Mouse (Mus musculus): ENCODE measurements at regions not wholly inside any gene's neighbourhood (a gene's known extent, or its start where the extent isn't known, plus 50 kb on each side); places are given as distances from the start of the nearest gene placed in this dataset.

- no peak for DNase-seq
Measured at GRCm38 (mm10) chr11:111865143-111865542, 799.2 kb downstream of the Kcnj2 start.

GRCm38 (mm10) chr11:111875406-111875805 is 809.4 kb downstream of the Kcnj2 start:
- DNase-seq, result no peak

- DNase-seq, result no peak
Measured at GRCm38 (mm10) chr11:111880146-111880545, 814.2 kb downstream of the Kcnj2 start.

- no peak for DNase-seq
Measured at GRCm38 (mm10) chr11:111890026-111890425, 824.1 kb downstream of the Kcnj2 start.

- no peak for DNase-seq
Measured at GRCm38 (mm10) chr11:111893861-111894260, 827.9 kb downstream of the Kcnj2 start.

GRCm38 (mm10) chr11:111895221-111896200 is 829.5 kb downstream of the Kcnj2 start:
- DNase-seq, result no peak

- DNase-seq, result no peak
Measured at GRCm38 (mm10) chr11:111897001-111897400, 831.0 kb downstream of the Kcnj2 start.

- no peak for DNase-seq
Measured at GRCm38 (mm10) chr11:111904086-111904485, 838.1 kb downstream of the Kcnj2 start.

- no peak for DNase-seq
Measured at GRCm38 (mm10) chr11:111913891-111914290, 847.9 kb downstream of the Kcnj2 start.

- no peak for DNase-seq
Measured at GRCm38 (mm10) chr11:111926336-111926735, 855.7 kb upstream of the Sox9 start.

GRCm38 (mm10) chr11:111929366-111929765 is 852.7 kb upstream of the Sox9 start:
- DNase-seq, result no peak

- no peak for DNase-seq
Measured at GRCm38 (mm10) chr11:111932052-111932451, 850.0 kb upstream of the Sox9 start.

GRCm38 (mm10) chr11:111944282-111944681 is 837.7 kb upstream of the Sox9 start:
- no peak for DNase-seq

GRCm38 (mm10) chr11:111945806-111946205 is 836.2 kb upstream of the Sox9 start:
- no peak for DNase-seq

GRCm38 (mm10) chr11:111947671-111948070 is 834.4 kb upstream of the Sox9 start:
- DNase-seq, result no peak

- DNase-seq, result no peak
Measured at GRCm38 (mm10) chr11:111953421-111953820, 828.6 kb upstream of the Sox9 start.

- DNase-seq, result no peak
Measured at GRCm38 (mm10) chr11:111957721-111958287, 824.2 kb upstream of the Sox9 start.

GRCm38 (mm10) chr11:111961047-111961837 is 820.8 kb upstream of the Sox9 start:
- no peak for DNase-seq

GRCm38 (mm10) chr11:111961846-111962245 is 820.2 kb upstream of the Sox9 start:
- no peak for DNase-seq

- no peak for DNase-seq
Measured at GRCm38 (mm10) chr11:111964066-111964465, 818.0 kb upstream of the Sox9 start.

- DNase-seq, result no peak
Measured at GRCm38 (mm10) chr11:111966401-111966800, 815.6 kb upstream of the Sox9 start.

- no peak for DNase-seq
Measured at GRCm38 (mm10) chr11:111971001-111971400, 811.0 kb upstream of the Sox9 start.

GRCm38 (mm10) chr11:111978667-111979066 is 803.4 kb upstream of the Sox9 start:
- DNase-seq, result no peak

Measured in adrenal gland, adult 8-10 months (tissue).